Mouse (Mus musculus) thymus, postnatal 36 days (tissue): ENCODE data around the gene Sec14l1.

Experiments
- DNase-seq, 2 experiments: peaks; one replicate each; pipeline ENCODE4 v3.0.0; 2022; ENCODE audit warnings: mixed read lengths in 2 of 2

The Sec14l1 gene

DNA sequence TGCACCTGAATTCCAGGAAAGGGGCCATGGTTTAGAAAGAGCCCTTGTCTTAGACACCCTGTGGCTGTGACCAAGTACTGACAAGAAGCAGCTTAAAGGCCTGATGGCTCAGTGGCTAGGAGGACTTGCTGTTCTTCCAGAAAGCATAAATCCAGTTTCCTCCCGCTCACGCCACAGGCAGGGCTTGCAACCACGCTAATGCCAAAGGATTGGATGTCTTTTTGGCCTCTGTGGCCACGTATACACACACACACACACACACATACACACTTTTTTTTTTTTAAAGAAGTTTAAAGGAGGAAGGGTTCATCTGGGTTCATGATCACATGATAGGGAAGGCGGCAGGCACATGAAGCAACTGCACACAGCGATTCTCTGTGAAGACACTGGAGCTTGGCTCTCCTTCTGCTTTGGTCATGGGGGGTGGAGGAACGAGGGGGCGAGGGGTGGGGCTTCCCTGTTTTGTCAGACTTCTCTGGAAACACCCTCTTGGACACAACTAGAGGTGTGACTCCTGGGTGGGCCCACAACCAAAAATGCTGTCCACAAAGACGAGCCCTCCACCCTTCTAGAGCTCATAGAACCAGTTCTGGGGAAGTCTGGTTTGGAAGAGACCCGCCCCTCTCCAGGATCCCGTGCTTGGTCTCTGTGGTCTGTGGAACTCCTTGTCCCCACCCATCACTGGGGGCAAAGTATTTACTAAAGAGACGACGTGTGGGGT lies 26.5 kb upstream of the Sec14l1 start:
- no peak for DNase-seq

DNA sequence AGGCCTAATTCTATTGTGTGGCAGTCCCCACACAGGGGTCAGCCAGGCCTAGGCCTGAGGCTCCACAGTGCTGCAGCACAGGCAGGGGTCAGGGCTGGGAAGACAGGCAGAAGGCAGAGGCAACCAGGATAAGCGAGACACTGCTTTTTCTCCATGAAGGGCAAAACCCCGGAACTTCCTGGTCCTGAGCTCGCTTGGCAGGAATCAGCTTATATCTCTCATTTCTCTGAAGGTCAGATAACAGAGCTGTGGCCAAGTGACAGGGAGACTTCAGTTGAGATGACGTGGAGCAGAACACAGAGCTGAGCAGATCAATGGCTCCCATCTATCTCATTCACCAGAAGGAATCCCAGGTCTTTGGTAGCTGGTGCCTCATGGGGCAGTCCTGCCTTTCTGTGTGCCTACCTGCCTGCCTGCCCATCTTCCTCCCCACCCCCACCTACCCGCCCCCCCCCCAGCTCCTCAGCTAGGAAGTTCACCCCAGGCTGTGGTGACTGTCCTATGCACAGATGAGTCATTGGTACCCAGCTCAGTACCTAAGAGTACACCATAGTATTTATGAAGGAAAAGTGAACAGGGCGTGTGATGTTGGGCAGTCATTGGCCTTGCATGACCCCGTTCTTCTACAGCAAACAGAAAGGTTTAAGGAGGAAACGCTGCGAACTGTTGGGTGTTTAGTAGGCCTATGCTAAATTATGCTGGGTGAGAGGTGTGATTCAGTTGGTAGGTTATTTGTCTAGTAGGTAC lies 25.1 kb upstream of the Sec14l1 start:
- no peak for DNase-seq

DNA sequence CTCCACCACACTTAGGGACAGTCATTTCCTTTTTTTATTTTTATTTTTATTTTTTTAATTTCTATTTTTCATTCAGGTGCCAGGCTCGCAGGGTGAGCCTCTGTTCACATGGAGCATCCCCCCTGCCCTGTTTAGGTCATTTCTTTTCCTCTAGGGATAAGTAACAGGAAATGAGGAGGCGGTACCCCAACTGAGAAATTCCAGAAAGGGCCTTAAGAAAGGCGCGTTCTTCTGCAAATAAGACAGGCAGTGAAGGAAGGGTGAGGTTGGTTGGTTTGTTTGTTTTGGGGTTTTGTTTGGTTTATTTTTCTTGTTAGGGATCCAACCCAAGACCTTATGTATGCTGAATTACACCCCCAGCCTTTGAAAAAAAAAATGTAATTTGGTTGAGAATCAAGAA lies 23.6 kb upstream of the Sec14l1 start:
- no peak for DNase-seq

DNA sequence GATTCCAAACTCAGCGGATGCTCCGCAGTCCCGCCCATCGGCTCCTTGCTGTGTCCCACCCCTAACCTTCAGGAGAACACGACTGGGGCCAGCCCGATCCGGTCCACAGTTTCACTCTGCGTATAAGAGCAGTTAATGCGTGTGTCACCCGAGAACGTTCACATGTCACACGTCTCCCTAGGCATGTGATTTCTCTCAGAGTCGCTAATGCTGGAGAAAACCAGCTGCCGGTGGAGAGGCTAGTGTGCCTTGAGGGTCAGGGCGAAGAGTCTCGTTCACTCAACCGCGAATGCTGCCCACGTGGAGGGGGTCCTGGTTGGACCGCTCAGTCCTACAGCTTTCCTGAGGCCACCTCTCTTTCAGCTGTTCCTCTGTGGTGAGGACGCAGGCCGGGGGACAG lies 23.1 kb upstream of the Sec14l1 start:
- no peak for DNase-seq

DNA sequence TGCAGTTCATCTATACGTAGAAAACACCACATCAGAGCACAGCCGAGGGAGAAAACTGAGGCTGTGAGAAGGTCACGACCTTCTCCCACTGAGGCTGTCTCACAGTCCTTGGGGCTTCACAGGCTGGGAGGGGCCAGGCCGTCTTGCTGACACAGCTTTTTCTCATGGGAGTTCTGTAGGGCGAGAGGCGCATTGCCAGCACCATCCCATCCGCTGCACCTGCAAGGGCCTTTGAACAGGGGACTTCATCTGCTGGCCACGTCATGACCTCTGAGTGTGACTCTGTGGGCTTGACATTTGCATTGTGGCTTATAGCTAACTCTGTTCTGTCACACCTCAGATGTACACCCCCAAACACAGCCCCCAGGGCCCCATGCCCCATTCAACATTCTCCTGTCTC lies 22.3 kb upstream of the Sec14l1 start:
- peak; percentile 73 to 87 for DNase-seq

DNA sequence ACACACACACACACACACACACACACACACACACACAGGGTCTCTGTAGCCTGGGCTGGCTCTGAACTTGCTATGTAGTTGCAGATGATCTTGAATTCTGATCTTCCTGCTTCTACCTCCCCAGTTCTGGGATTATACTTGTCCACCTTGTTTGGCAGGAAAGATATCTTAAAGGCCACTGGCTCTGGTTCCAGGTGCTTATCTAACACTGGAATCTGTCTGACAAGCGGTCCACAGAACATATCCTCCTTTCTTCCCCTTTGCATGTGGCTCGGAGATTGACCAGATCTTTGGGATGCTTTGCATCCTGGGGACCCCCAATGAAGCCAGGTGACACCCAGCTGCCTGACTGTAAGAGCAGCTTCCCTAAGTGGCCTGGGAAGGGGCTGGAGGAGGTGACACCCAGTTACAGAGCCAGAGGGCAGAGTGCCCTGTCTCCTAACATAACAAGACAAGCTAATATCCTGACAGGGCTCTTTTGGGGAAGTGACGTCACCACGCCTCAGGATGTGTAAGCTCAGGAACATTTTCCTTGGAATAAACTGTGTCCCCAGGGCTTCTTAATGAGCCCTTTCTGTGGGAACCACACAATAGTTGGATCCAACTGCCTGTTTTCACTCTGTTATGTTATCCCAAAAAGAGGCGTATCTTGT lies 20.9 kb upstream of the Sec14l1 start:
- no peak for DNase-seq

DNA sequence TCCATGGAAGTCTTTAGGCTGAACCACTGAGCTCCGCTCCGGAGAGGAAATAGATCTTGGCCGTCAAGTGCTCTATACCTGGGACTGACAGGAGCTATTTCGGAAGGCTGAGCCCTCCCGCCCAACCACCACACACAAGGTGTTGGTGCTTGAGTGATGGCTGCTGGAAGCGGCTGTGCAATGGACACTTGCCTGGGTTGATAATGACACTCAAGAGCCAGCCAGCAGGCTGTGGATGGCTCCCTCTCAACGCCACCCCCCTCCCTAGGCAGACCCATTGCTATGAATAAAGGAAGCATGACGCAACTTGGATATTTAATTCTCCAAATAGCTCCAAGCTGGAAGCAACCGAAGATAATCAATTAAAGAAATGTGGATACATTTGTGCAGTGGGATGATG lies 20.3 kb upstream of the Sec14l1 start:
- no peak for DNase-seq

DNA sequence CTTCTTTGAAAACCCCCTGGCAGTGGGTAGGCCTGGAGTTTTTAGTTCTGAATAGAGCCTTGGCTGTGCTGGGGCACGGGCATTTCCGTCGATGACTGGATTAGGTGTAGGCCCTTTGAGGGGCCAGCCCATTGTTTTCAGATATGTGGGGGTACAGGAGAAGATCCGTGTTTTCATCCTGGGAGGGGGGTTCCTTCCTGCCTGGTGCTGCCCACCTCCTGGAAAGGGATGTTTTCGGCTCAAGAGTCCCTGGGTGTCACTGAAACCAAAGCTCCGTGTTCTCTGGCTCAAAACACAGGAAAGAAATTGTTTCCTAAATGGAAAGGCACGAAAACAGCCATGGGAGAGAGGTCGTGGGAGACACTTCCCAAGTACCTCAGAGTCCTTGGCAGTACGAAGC lies 17.9 kb upstream of the Sec14l1 start:
- no peak for DNase-seq

DNA sequence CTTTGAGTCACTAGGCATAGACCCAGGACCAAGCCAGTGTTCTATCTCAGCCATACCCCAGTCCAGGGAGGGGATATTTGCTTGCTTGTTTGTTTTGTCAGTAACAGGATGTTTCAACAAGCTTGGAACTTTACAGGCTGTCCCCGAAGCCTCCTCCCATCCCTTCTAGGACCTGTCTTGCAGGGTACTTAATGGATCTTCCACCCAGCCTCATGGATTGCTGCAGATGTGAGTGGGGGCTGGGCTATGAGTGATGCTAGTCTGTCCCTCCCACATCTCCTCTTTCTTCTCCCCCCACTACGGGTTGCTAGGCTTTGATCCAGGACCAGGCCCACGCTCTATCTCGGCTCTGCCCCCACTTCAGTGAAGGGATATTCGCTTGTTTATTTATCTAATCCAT lies 16.8 kb upstream of the Sec14l1 start:
- DNase-seq, result no peak

DNA sequence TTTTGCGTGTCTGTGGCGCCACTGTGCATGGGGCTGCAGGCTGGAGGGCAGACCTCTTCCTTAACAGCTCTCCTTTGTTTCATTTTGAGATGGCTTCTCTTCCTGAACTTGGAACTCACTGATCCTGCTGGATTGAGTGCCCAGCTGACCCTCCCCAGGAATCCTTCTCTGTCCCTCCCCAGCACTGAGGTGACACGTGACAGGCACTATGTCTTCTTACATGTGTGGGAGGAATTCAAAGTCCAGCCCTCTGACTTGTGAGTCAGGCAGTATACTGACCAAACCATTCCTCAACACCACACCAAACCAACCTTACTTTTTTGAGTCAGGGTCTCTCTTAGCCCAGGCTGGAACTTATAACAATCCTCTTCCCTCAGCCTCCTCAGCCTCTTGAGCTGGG lies 16.2 kb upstream of the Sec14l1 start:
- no peak for DNase-seq

DNA sequence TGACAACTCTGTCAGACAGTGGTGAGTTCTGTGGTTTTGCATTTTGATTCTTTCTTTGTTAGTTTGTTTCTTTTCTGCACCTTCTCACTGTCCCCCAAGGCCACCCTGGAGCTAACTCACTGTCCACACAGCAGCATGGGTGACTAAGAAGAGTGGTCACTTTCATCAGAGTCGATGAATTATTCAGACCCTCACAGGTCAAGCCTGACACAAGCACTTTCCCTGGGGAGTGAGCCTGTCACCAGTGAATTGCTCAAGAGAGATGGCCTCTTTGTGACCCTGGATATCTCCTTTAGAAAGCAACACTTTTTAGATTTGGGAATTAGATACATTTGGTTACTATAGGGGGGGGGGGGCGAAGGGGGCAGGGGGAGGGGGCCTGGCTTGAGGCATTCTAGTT lies 15.6 kb upstream of the Sec14l1 start:
- no peak for DNase-seq

DNA sequence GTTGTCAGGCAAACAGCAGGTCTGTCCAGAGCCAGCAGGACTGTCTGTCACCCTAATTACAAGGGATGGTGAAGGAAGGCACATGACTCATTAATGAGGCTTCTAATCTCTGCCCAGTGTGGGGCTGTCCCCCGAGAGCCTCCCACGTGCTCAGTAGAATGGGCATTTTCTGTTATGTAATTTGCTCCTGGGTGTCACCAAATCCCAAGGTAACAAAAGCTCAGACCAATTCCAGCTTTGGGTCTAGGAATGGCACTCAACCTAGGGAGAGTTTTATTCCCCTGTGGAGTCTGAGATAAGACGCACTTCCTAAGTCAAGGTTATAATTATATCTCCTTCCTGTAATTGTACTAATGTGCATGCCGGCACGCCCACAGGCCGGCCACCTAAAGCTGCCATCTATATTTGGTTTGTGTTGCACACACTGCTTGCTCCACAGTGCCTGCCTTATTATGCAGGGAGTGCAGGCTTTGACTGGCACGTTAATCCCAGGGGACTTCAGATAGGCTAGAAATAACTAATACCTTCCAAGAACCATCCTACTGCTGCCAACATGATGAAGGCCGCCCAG lies 13.5 kb upstream of the Sec14l1 start:
- no peak for DNase-seq

DNA sequence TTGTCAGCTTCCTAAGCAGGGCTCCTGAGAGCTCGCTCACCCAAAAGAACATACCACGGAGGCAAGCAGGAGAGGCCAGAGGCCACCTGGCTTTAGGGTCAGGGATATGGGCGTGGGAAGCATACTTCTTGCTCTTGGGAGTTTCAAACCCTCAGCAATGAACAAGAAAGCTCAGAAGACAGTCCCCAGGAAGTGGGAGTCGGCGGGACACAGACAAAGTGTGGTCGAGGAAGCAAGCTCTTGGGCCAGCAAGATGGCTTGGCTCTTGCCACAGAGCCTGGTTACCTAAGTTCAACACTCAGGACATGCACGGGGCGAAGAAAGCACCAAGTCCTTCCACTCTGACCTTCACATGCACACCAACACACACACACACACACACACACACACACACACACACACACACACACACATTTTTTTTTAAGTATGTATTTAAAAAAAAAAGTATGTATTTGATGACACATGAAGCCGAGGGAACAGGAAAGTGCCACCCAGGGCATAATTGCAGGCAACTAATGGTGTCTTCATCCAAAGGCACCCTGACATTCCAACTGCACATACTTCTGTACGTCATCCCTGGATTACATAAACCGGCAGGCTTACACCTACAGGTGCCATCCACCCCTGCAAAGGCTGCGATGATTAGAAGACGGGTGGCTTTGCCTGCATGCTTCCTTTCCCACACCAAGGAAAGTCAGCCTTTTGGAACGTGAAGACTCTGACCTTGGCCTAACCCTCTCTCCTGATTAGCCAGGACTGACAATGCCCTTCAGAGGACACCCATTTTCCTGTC lies 12.8 kb upstream of the Sec14l1 start:
- DNase-seq, result no peak

DNA sequence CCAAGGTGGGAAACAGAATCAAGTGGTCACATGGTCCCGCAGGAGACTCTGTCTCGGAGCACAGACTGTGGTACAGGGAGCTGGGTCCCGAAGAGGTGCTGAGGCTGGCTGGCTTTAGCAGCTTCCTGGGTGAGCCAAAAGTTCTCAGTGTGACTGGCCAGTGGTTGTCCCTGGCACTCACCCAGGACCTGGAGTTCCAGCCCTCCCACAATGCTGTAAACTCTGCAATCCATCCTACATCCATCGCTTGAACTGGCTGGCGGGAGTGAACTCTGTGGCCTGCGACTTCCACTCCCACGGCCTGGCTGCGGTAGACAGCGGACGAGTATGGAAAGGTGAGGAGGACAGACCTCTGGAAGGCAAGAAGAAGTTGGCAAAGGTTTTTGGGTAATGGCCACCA lies 11.4 kb upstream of the Sec14l1 start:
- no peak for DNase-seq

DNA sequence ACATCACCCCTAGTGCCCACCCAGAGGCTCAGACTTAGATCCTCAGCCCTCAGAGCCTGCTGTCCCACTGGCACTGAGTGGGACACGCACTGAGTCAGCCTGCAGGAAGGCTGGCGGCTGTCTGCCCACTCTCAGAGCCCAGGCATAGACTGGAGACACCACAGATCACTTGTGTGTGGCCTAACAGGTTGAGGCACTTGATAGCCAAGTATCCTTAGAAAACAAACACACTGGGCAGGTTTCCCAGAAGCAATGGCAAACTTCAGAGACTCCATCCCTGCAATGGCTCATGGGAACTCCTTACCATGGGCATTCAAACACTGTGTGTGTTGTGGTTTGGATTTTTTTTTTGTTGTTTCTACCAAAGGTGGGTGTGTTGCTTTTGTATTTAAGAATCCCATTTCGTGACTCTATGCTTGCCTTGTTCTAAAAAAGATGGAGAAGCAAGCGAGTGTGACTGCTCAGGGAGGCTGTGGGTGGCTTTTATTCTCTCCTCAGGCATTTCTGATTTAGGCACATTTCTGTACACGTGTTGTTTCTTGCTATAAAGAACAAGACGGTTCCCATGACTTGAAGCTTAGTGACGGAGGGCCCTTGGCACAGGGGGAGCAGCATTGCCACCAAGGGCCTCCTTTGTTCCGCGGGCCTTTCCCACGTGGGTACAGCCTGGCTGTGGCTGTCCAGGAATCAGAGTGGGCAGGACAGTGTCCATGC lies 10.8 kb upstream of the Sec14l1 start:
- no peak for DNase-seq

DNA sequence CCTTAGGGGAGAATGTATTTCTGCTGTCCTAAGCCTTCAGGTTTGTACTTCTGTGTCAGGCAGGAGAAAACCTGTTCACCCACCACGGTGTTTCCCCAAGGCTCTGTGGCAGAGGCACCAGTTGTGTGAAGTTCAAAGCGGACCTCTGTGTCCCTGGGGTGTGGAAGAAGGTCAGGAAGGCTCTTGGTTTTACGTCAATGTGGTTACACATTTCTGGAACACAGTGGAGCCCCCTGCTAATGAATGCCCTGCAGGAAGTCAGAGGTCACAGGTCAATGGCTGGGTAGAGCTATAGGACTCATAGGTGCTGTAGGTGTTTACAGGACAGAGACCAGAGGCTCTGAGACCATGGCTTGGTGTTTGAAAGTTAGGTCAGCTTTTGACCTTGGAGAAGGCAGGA lies 9.7 kb upstream of the Sec14l1 start:
- no peak for DNase-seq

DNA sequence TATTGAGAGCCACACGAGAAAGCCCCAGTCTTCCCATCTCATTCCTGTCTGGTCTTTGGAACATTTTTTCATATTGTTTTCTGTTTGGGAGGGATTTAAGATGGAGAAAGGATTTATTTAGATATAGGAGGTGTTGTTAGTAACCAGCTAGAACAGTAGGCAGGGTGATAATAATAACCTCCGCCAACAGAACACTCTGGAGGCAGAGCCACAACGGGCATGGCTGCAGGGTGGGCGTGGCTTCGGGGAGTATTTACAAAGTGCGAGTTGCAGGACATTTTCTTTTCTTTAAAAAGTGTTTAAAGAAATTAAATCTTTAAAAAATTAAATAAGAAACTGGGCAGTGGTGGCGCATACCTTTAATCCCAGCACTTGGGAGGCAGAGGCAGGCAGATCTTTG lies 9.1 kb upstream of the Sec14l1 start:
- no peak for DNase-seq

DNA sequence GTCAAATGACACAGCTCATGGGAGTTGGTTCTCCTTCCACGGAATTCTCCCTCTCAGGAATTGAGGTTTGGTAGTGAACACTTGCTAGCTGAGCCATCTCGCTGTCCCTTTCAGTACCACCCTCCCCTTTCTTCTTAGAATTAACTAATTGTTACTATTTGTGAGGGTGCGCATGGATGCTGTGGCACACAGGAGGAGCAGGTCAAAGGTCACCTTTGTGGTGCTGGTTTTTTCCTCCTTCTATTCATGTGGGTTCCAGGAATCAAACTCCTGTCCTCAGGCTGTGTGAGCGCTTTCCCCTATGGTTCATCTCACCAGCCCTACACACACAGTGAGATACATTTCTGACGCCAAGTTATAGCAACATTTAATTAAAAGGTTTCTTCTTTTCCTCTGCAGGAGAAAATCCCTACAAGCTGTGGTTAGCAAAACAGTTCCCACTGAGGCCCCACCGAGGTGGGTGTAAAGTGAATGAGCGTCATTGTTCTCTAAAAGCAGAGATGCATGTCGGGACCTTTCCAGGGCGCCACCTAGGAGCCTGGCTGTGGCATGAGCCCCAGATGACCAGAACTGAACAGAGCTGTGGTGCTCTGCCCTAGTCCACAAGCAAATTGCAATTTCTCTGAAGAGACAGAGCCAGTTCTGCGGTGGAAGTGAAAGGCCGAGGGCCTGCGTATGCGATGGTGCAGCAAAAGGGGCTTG lies 8.2 kb upstream of the Sec14l1 start:
- DNase-seq, result no peak

DNA sequence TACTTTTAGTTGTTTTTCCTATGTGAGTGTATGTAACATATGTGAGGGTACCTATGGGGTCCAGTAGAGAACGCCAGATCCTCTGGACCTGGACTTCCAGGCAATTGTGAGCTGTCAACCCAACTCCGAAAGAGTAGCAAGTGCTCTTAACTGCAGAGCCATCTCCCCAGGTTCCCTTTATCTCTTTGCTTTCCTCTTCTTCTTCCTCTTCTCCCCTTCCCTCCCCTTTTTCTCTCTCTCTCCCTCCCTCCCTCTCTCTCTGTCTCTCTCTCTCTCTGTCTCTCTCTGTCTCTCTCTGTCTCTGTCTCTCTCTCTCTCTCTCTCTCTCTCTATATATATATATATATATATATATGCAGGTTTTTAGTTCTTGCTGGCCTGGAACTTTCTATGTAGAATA lies 7.1 kb upstream of the Sec14l1 start:
- DNase-seq, result no peak

DNA sequence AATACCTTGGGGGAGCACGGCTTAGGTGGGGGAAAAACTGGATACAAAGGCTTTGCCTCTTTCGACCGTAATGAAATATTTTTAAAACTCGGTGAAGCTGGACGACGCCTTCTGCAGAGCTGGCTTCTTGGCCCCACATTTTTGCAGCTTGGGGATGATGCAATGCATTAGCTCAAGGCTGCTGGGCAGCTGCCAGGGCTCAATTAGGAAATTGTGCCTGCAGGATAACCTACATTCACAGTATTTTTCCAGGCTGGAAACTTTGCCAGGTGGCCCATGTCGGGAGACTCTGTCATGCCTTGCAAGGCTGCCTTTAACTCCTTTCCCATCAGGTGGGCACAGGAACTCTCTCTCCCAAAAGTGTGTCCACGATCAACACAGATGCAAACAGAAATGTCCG lies 6.4 kb upstream of the Sec14l1 start:
- DNase-seq, result no peak

DNA sequence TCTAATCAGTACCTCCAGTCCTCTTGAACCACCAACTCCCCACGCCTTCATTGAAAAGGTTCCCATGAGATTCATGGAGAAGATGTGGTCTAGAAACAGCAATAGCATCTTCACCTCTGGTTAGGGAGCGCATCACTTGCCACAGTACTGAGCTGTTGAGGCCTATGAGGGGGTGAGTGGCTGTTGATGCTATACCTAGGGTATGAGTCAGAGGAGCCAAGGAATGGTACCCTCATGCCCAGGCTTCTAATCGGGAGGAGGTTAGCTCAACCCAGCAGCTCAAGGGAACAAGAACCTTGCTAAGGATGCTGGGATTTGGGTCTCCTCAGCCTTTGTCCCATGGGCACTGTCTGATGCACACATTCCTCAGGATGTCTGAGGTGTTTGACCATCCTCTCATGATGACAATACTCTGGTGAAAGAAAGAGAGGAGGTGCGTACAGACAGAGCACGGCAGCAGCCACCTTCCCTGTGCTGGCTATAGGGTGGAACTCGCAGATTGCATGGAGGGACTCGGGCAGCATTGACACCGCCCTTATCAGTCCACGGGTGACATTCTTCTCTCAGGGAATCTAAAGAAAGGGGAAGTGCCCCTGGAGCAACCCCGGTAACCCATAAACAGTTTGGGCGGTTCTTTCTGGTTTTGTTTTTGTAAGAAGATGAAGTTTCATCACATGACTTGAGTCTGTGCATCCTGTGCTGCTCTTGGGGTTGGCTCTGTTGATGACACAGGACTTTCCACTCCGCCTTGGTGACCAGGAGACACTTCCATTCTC lies 5.6 kb upstream of the Sec14l1 start:
- DNase-seq, result no peak
